ENCODE assay signal across 26 mouse cellular contexts in the genomic region with DNA sequence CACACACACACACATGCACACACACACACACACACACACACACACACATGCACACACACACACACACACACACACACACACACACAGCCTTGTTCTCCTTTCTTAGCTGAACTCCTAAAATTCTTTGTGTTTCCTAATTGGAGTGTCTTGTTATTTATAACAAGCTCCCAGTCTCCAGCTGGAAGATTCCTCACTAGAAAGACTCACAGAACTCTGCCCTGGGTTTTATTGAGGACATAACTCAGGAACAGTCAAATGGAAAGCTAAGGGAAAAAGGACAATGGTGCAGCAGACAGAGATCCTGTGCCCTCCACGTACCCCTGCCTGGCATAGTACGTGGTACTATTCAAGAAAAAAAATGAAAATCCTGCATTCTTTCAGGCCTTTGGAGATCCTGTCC.
A peak's percentile ranks its signal among the peaks of the same experiment; 100 is the strongest.
DNase-seq lines count a peak whose midpoint lies in the region; ATAC-seq and TF ChIP-seq lines count a peak whose summit lies in the region.
"Had no signal": no experiment of that assay in that cellular context is flagged by ENCODE, and none has a peak within 500 bp of the region (broad histone marks: within the 10 kb centered on the region; RNA-seq: fewer than 3 reads in every experiment).

No protein-coding gene starts in this region.

- ATAC-seq in frontal cortex, adult (ENCODE audit: low TSS enrichment): peak; percentile 67; the same call in 1 of the 2 replicates
- ATAC-seq in kidney, postnatal 0 days (replicated peaks; ENCODE audit: low FRiP score, low read depth): no peak
- no peak for ATAC-seq in stomach, postnatal 0 days (ENCODE audit: low FRiP score, low TSS enrichment)
- ATAC-seq: CD4-positive, CD25-positive, alpha-beta regulatory T cell, adult 4 months; forebrain, embryonic 14.5 days; forebrain, embryonic 16.5 days had no signal

- no peak overlapping the region for H3K27ac ChIP-seq in kidney, postnatal 0 days
- H3K27ac ChIP-seq in stomach, postnatal 0 days (replicated peaks): no peak overlapping the region
- H3K27ac ChIP-seq: embryonic facial prominence, embryonic 13.5 days; embryonic facial prominence, embryonic 15.5 days; forebrain, embryonic 10.5 days; forebrain, embryonic 12.5 days had no signal

- no peak for TF ChIP-seq CTCF in kidney, postnatal 0 days (IDR thresholded peaks at IDR 0.05; ENCODE audit: low read depth)
- no peak for TF ChIP-seq CTCF in stomach, postnatal 0 days (IDR thresholded peaks at IDR 0.05; ENCODE audit: low read depth)

- no peak for DNase-seq in frontal cortex, postnatal 36 days (ENCODE audit: low spot score in 2 of 2)
- DNase-seq in kidney, postnatal 0 days (ENCODE audit: low spot score): peak; percentile 70
- no peak for DNase-seq in kidney, adult 9 months
- DNase-seq in kidney, postnatal 14 days: peak; percentile 8
- no peak for DNase-seq in kidney, postnatal 25 days
- DNase-seq in stomach, postnatal 0 days (ENCODE audit: low spot score): no peak
- DNase-seq: adrenal gland, adult 2 months; adrenal gland, postnatal 10 days; adrenal gland, postnatal 25 days; B cell, adult 2 months; cerebellum, adult 11-12 months; cerebellum, adult 2 months; cerebellum, adult 9-10 months; cerebellum, postnatal 10 days; cerebellum, postnatal 25 days had no signal

- H3K9ac ChIP-seq in kidney, postnatal 0 days (ENCODE audit: low read depth, low read length): no peak overlapping the region
- H3K9ac ChIP-seq in stomach, postnatal 0 days (ENCODE audit: low read length): no peak overlapping the region
- H3K9ac ChIP-seq: embryonic facial prominence, embryonic 13.5 days; embryonic facial prominence, embryonic 15.5 days; forebrain, embryonic 12.5 days had no signal

- H3K36me3 ChIP-seq in kidney, postnatal 0 days (ENCODE audit: insufficient read depth, low read length): no peaks in the 10 kb centered on the region
- H3K36me3 ChIP-seq in stomach, postnatal 0 days (ENCODE audit: control insufficient read depth, insufficient read depth, low read length): no peaks in the 10 kb centered on the region
- H3K36me3 ChIP-seq: embryonic facial prominence, embryonic 13.5 days; embryonic facial prominence, embryonic 15.5 days; forebrain, embryonic 10.5 days; forebrain, embryonic 12.5 days; G1E had no signal

- no peak for TF ChIP-seq EP300 in stomach, postnatal 0 days (optimal IDR thresholded peaks at IDR 0.05)

- H3K27me3 ChIP-seq in kidney, postnatal 0 days (ENCODE audit: insufficient read depth, low read length): no peaks in the 10 kb centered on the region
- no peaks in the 10 kb centered on the region for H3K27me3 ChIP-seq in stomach, postnatal 0 days (ENCODE audit: control insufficient read depth, insufficient read depth, low read length)
- H3K27me3 ChIP-seq: CH12.LX; embryonic facial prominence, embryonic 13.5 days; embryonic facial prominence, embryonic 15.5 days; forebrain, embryonic 12.5 days had no signal

- H3K4me1 ChIP-seq in kidney, postnatal 0 days (replicated peaks; ENCODE audit: insufficient read depth, low read length): no peaks in the 10 kb centered on the region
- H3K4me1 ChIP-seq in stomach, postnatal 0 days (replicated peaks; ENCODE audit: control insufficient read depth, insufficient read depth): no peaks in the 10 kb centered on the region
- H3K4me1 ChIP-seq: embryonic facial prominence, embryonic 13.5 days; embryonic facial prominence, embryonic 15.5 days; forebrain, embryonic 10.5 days; forebrain, embryonic 12.5 days had no signal

- H3K9me3 ChIP-seq in kidney, postnatal 0 days (replicated peaks; ENCODE audit: low read length): no peaks in the 10 kb centered on the region; the same call in 1 of the 2 replicates
- no peaks in the 10 kb centered on the region for H3K9me3 ChIP-seq in stomach, postnatal 0 days (ENCODE audit: control insufficient read depth, low read length)
- H3K9me3 ChIP-seq: embryonic facial prominence, embryonic 15.5 days; forebrain, embryonic 10.5 days; forebrain, embryonic 12.5 days; G1E had no signal

- H3K4me3 ChIP-seq in kidney, postnatal 0 days (replicated peaks; ENCODE audit: low read depth, low read length): no peak overlapping the region
- no peak overlapping the region for H3K4me3 ChIP-seq in stomach, postnatal 0 days (ENCODE audit: low read depth, low read length)
- H3K4me3 ChIP-seq: embryonic facial prominence, embryonic 13.5 days; embryonic facial prominence, embryonic 15.5 days; erythroblast, embryonic 14.5 days; forebrain, embryonic 10.5 days; forebrain, embryonic 12.5 days had no signal

- no peak overlapping the region for H3K4me2 ChIP-seq in kidney, postnatal 0 days (ENCODE audit: low read length)
- H3K4me2 ChIP-seq in stomach, postnatal 0 days (replicated peaks; ENCODE audit: low read depth): no peak overlapping the region
- H3K4me2 ChIP-seq: embryonic facial prominence, embryonic 13.5 days; embryonic facial prominence, embryonic 15.5 days; forebrain, embryonic 12.5 days had no signal

- WGBS in kidney, postnatal 0 days: 35% methylated on average over 2 of the region's 2 CpGs
- 85% methylated on average over 2 of the region's 2 CpGs for WGBS in stomach, postnatal 0 days

Comparison
In these comparisons a context has a peak if more than half of its experiments do, and no peak if none do; other contexts are left out.
1. DNase-seq: peak in kidney, postnatal 0 days (single experiment) and kidney, postnatal 14 days (single experiment); none in frontal cortex, postnatal 36 days (0 of 2), kidney, adult 9 months (single experiment), kidney, postnatal 25 days (0 of 2) and stomach, postnatal 0 days (single experiment).